Mouse (Mus musculus) right cerebral cortex, adult 2 months (tissue): ENCODE results near the gene Cpn1.

ENCODE experiments used
- DNase-seq, 2 experiments: peaks; one replicate each; pipeline ENCODE4 v3.0.0; 2021 to 2022; ENCODE audit warnings: low spot score in 2 of 2

The Cpn1 gene

GRCm38 (mm10) chr19:43912775-43913486 lies 73.4 kb downstream of the Cpn1 start:
- DNase-seq = no peak

GRCm38 (mm10) chr19:43906492-43906891 lies 79.9 kb downstream of the Cpn1 start:
- DNase-seq = no peak
